Mouse (Mus musculus) C2C12 (cell line): ENCODE data around the gene Olfm3.

Experiments
- CTCF ChIP-seq: IDR thresholded peaks from one replicate; pipeline ENCODE4 v1.5.1; 2011; ENCODE audit not compliant: control insufficient read depth, insufficient read depth, insufficient read length
- FOSL1 ChIP-seq: IDR thresholded peaks from one replicate; pipeline ENCODE4 v1.8.0; 2011; ENCODE audit warnings: mild to moderate bottlenecking, low read length; ENCODE audit not compliant: poor library complexity, insufficient read depth, severe bottlenecking

DNA sequence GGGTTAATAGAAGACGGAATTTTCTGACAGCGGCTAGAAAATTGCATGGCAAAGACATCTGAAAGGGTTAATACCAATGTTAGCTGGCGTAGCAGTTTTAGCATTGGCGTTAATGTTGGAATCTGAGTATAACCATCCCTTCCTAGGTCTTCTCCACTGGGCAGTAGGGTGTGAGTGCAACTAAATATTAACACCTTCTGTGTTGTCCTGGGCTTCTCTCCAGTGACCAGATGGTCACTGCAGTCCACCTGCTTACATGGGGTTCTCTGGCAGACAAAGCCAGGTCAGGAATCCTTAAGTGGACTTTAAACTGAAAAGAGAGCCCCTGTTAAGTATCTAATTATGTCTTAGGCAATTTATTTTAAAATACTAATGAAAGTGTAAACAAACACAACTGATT is 25.7 kb downstream of the Olfm3 start:
- TF ChIP-seq CTCF: no peak
- no peak for TF ChIP-seq FOSL1
